Mouse (Mus musculus): Measurements from ENCODE around the gene Crb1.
"Not testable (repeated sequence)": the region's sequence is repeated elsewhere in the genome, so short reads cannot be mapped to it uniquely, and the experiment has no call there.

Gene Crb1

GRCm38 (mm10) chr1:139376638-139377286 is at the start of gene Crb1:
Gene Crb1 (minus strand): TSS chr1:139377100.
- no peak for DNase-seq (ENCODE audit: extremely low read depth, low read depth, low spot score)

GRCm38 (mm10) chr1:139425006-139425405 is 48.1 kb upstream of the Crb1 start:
- no peak for DNase-seq (ENCODE audit: extremely low read depth, low read depth, low spot score)

GRCm38 (mm10) chr1:139423931-139424330 is 47.0 kb upstream of the Crb1 start:
- no peak for DNase-seq (ENCODE audit: extremely low read depth, low read depth, low spot score)

GRCm38 (mm10) chr1:139422941-139423340 is 46.0 kb upstream of the Crb1 start:
- no peak for DNase-seq (ENCODE audit: extremely low read depth, low read depth, low spot score)

GRCm38 (mm10) chr1:139421875-139422791 is 45.2 kb upstream of the Crb1 start, which contains the start of gene Zbtb41:
Gene Zbtb41 (plus strand): TSS chr1:139422288.
- no peak for DNase-seq (ENCODE audit: extremely low read depth, low read depth, low spot score)

- DNase-seq (ENCODE audit: extremely low read depth, low read depth, low spot score), result no peak
Measured at GRCm38 (mm10) chr1:139421521-139421874, 44.6 kb upstream of the Crb1 start.

- DNase-seq (ENCODE audit: extremely low read depth, low read depth, low spot score), result no peak
Measured at GRCm38 (mm10) chr1:139413465-139413864, 36.6 kb upstream of the Crb1 start.

- DNase-seq (ENCODE audit: extremely low read depth, low read depth, low spot score), result not testable (repeated sequence)
Measured at GRCm38 (mm10) chr1:139412365-139412764, 35.5 kb upstream of the Crb1 start.

GRCm38 (mm10) chr1:139407701-139408100 is 30.8 kb upstream of the Crb1 start:
- no peak for DNase-seq (ENCODE audit: extremely low read depth, low read depth, low spot score)

- no peak for DNase-seq (ENCODE audit: extremely low read depth, low read depth, low spot score)
Measured at GRCm38 (mm10) chr1:139405766-139406165, 28.9 kb upstream of the Crb1 start.

GRCm38 (mm10) chr1:139396589-139396988 is 19.7 kb upstream of the Crb1 start:
- no peak for DNase-seq (ENCODE audit: extremely low read depth, low read depth, low spot score)

GRCm38 (mm10) chr1:139391747-139392146 is 14.8 kb upstream of the Crb1 start:
- DNase-seq (ENCODE audit: extremely low read depth, low read depth, low spot score), result no peak

GRCm38 (mm10) chr1:139379621-139379984 is 2.7 kb upstream of the Crb1 start:
- no peak for DNase-seq (ENCODE audit: extremely low read depth, low read depth, low spot score)

GRCm38 (mm10) chr1:139378861-139379620 is 2.1 kb upstream of the Crb1 start:
- DNase-seq (ENCODE audit: extremely low read depth, low read depth, low spot score), result no peak

GRCm38 (mm10) chr1:139375900-139376299 is 1.0 kb downstream of the Crb1 start:
- DNase-seq (ENCODE audit: extremely low read depth, low read depth, low spot score), result no peak

- DNase-seq (ENCODE audit: extremely low read depth, low read depth, low spot score), result no peak
Measured at GRCm38 (mm10) chr1:139371341-139371740, 5.6 kb downstream of the Crb1 start.

- DNase-seq (ENCODE audit: extremely low read depth, low read depth, low spot score), result no peak
Measured at GRCm38 (mm10) chr1:139348566-139348965, 28.3 kb downstream of the Crb1 start.

GRCm38 (mm10) chr1:139346602-139347371 is 30.1 kb downstream of the Crb1 start:
- DNase-seq (ENCODE audit: extremely low read depth, low read depth, low spot score), result no peak

GRCm38 (mm10) chr1:139346030-139346601 is 30.8 kb downstream of the Crb1 start:
- DNase-seq (ENCODE audit: extremely low read depth, low read depth, low spot score), result no peak

GRCm38 (mm10) chr1:139340178-139340859 is 36.6 kb downstream of the Crb1 start:
- no peak for DNase-seq (ENCODE audit: extremely low read depth, low read depth, low spot score)
